Mouse (Mus musculus) midbrain, embryonic 12.5 days (tissue): ENCODE results near the gene Dync1li1. TPM values are rescaled to one million over a fixed set of nuclear protein-coding genes. Genes with fewer than 3 reads are reported as not detected.

Source experiments
- ATAC-seq: fragments of 200-750 bp; cut with Nextera tagmentation; 2 replicates; pipeline ENCODE4 v1.8.0; 2017; ENCODE audit warnings: low read depth, moderate TSS enrichment, moderate library complexity; ENCODE audit not compliant: low FRiP score
- H3K27ac ChIP-seq: fragments of 300-500 bp; sonication (generic); replicated peaks from 2 replicates; pipeline ENCODE4 v1.5.1; 2016; ENCODE audit warnings: mild to moderate bottlenecking
- H3K27me3 ChIP-seq: fragments of 300-500 bp; sonication (generic); 2 replicates; pipeline ENCODE4 v1.6.1; 2016; ENCODE audit warnings: mild to moderate bottlenecking
- H3K36me3 ChIP-seq: fragments of 300-500 bp; sonication (generic); 2 replicates; pipeline ENCODE4 v1.6.1; 2016
- H3K4me1 ChIP-seq: fragments of 300-500 bp; sonication (generic); 2 replicates; pipeline ENCODE4 v1.6.1; 2016
- H3K4me2 ChIP-seq: fragments of 300-500 bp; sonication (generic); replicated peaks from 2 replicates; pipeline ENCODE4 v1.6.1; 2016; ENCODE audit warnings: mild to moderate bottlenecking, moderate library complexity
- H3K4me3 ChIP-seq: fragments of 300-500 bp; sonication (generic); 2 replicates; pipeline ENCODE4 v1.5.1; 2016; ENCODE audit warnings: mild to moderate bottlenecking
- H3K9ac ChIP-seq: fragments of 300-500 bp; sonication (generic); replicated peaks from 2 replicates; pipeline ENCODE4 v1.6.1; 2016; ENCODE audit warnings: mild to moderate bottlenecking, moderate library complexity
- H3K9me3 ChIP-seq: fragments of 300-500 bp; sonication (generic); 2 replicates; pipeline ENCODE4 v1.6.1; 2016; ENCODE audit warnings: mild to moderate bottlenecking
- WGBS: fragments of 180-500 bp; shearing (Covaris S2); methylation state at CpG from one replicate; pipeline ENCODE4 v1.1.7; 2016; 5-methylcytosine and 5-hydroxymethylcytosine counted together
- polyA plus RNA-seq: library from polyadenylated mRNA; unstranded; fragments of >200 nt; fragmentation: Nextera tagmentation; extraction: Ambion mirVana; gene quantifications from 2 replicates; pipeline ENCODE4 v1.2.1, GENCODE M21; 2016

The Dync1li1 gene
- polyA plus RNA-seq, 1 experiment from 2014 or later = 133 TPM

GRCm38 (mm10) chr9:114660506-114660905 lies 28.1 kb upstream of the Dync1li1 start:
- H3K9me3 ChIP-seq = no peaks in the 10 kb centered on the region
- H3K36me3 ChIP-seq = no peaks in the 10 kb centered on the region
- H3K27ac ChIP-seq = peak overlapping the region; percentile 68
- H3K4me3 ChIP-seq = no peak overlapping the region
- no peak for ATAC-seq
- WGBS = 53% methylated on average over 6 of the region's 6 CpGs
- H3K9ac ChIP-seq = no peak overlapping the region; the same call in 1 of the 2 replicates
- 0 out of 2 replicates have a peak overlapping the region, but pooled peaks have one; percentile 5 for H3K4me2 ChIP-seq
- peaks cover 11% of the 10 kb centered on the region; the same call in 1 of the 2 replicates for H3K4me1 ChIP-seq
- H3K27me3 ChIP-seq = 0 out of 2 replicates have a peak, but pooled peaks cover 4% of the 10 kb centered on the region

- Histone ChIP-seq H3K9me3 (no peaks in the 10 kb centered on the region), H3K4me2 (0 out of 2 replicates have a peak overlapping the region, but pooled peaks have one; percentile 5), H3K9ac (no peak overlapping the region), H3K4me1 (peaks cover 11% of the 10 kb centered on the region; the same call in 1 of the 2 replicates), H3K27ac (peak overlapping the region; percentile 68; the same call in 1 of the 2 replicates), H3K4me3 (no peak overlapping the region), H3K27me3 (0 out of 2 replicates have a peak, but pooled peaks cover 4% of the 10 kb centered on the region), H3K36me3 (no peaks in the 10 kb centered on the region)
- WGBS = 70% methylated on average over 6 of the region's 6 CpGs
- ATAC-seq = no peak
Measured at GRCm38 (mm10) chr9:114660983-114661382, 27.6 kb upstream of the Dync1li1 start.

- H3K27ac ChIP-seq = no peak overlapping the region
- ATAC-seq = no peak
- WGBS = 36% methylated on average over 7 of the region's 7 CpGs
- H3K4me1 ChIP-seq = peaks cover 11% of the 10 kb centered on the region; the same call in 1 of the 2 replicates
- no peaks in the 10 kb centered on the region for H3K36me3 ChIP-seq
- no peak overlapping the region for H3K4me3 ChIP-seq
- H3K9ac ChIP-seq = no peak overlapping the region
- peaks cover 5% of the 10 kb centered on the region; the same call in 1 of the 2 replicates for H3K27me3 ChIP-seq
- H3K9me3 ChIP-seq = no peaks in the 10 kb centered on the region
- no peak overlapping the region for H3K4me2 ChIP-seq
Measured at GRCm38 (mm10) chr9:114661991-114662390, 26.6 kb upstream of the Dync1li1 start.

- WGBS = 84% methylated on average over 11 of the region's 11 CpGs
- H3K4me3 ChIP-seq = no peak overlapping the region
- no peaks in the 10 kb centered on the region for H3K9me3 ChIP-seq
- H3K27ac ChIP-seq = no peak overlapping the region
- H3K4me2 ChIP-seq = no peak overlapping the region
- no peak overlapping the region for H3K9ac ChIP-seq
- ATAC-seq = no peak
- peaks cover 8% of the 10 kb centered on the region; the same call in 1 of the 2 replicates for H3K27me3 ChIP-seq
- H3K36me3 ChIP-seq = no peaks in the 10 kb centered on the region
- H3K4me1 ChIP-seq = peaks cover 11% of the 10 kb centered on the region; the same call in 1 of the 2 replicates
Measured at GRCm38 (mm10) chr9:114663782-114664181, 24.8 kb upstream of the Dync1li1 start.

- Histone ChIP-seq H3K4me1 (no peaks in the 10 kb centered on the region), H3K9me3 (no peaks in the 10 kb centered on the region), H3K9ac (no peak overlapping the region), H3K36me3 (no peaks in the 10 kb centered on the region), H3K4me3 (no peak overlapping the region), H3K4me2 (no peak overlapping the region), H3K27me3 (peaks cover 8% of the 10 kb centered on the region; the same call in 1 of the 2 replicates), H3K27ac (no peak overlapping the region)
- 83% methylated on average over 10 of the region's 10 CpGs for WGBS
- no peak for ATAC-seq
Measured at GRCm38 (mm10) chr9:114666858-114667257, 21.7 kb upstream of the Dync1li1 start.

GRCm38 (mm10) chr9:114668047-114668446 lies 20.5 kb upstream of the Dync1li1 start:
- ATAC-seq = no peak
- H3K4me2 ChIP-seq = no peak overlapping the region
- H3K9ac ChIP-seq = no peak overlapping the region
- no peaks in the 10 kb centered on the region for H3K36me3 ChIP-seq
- peaks cover under 1% of the 10 kb centered on the region for H3K4me1 ChIP-seq
- no peak overlapping the region for H3K4me3 ChIP-seq
- WGBS = 84% methylated on average over 4 of the region's 4 CpGs
- H3K9me3 ChIP-seq = no peaks in the 10 kb centered on the region
- no peak overlapping the region for H3K27ac ChIP-seq
- H3K27me3 ChIP-seq = peaks cover 8% of the 10 kb centered on the region; the same call in 1 of the 2 replicates

GRCm38 (mm10) chr9:114669011-114669410 lies 19.6 kb upstream of the Dync1li1 start:
- ATAC-seq = no peak
- H3K9ac ChIP-seq = no peak overlapping the region
- no peaks in the 10 kb centered on the region for H3K9me3 ChIP-seq
- no peak overlapping the region for H3K4me2 ChIP-seq
- H3K4me1 ChIP-seq = peaks cover 6% of the 10 kb centered on the region
- no peaks in the 10 kb centered on the region for H3K36me3 ChIP-seq
- no peak overlapping the region for H3K4me3 ChIP-seq
- WGBS = 74% methylated on average over 5 of the region's 5 CpGs
- peaks cover 8% of the 10 kb centered on the region for H3K27me3 ChIP-seq
- H3K27ac ChIP-seq = no peak overlapping the region

GRCm38 (mm10) chr9:114671946-114672345 lies 16.6 kb upstream of the Dync1li1 start:
- 59% methylated on average over 1 of the region's 1 CpGs for WGBS
- ATAC-seq = no peak
- H3K36me3 ChIP-seq = no peaks in the 10 kb centered on the region

GRCm38 (mm10) chr9:114672703-114673561 lies 15.7 kb upstream of the Dync1li1 start:
- ATAC-seq = peak; percentile 78
- no peaks in the 10 kb centered on the region for H3K36me3 ChIP-seq
- H3K4me1 ChIP-seq = peaks cover 6% of the 10 kb centered on the region
- peak overlapping the region; percentile 41 for H3K9ac ChIP-seq
- H3K4me2 ChIP-seq = peak overlapping the region; percentile 52
- H3K27me3 ChIP-seq = peaks cover 11% of the 10 kb centered on the region; the same call in 1 of the 2 replicates
- peak overlapping the region; percentile 29 for H3K4me3 ChIP-seq
- H3K27ac ChIP-seq = peak overlapping the region; percentile 72
- 3% methylated on average over 24 of the region's 24 CpGs for WGBS
- H3K9me3 ChIP-seq = no peaks in the 10 kb centered on the region

More at GRCm38 (mm10) chr9:114671946-114672345, 16.6 kb upstream of the Dync1li1 start:
- Histone ChIP-seq H3K4me2 (no peak overlapping the region), H3K4me1 (peaks cover 6% of the 10 kb centered on the region), H3K27me3 (peaks cover 14% of the 10 kb centered on the region), H3K4me3 (no peak overlapping the region), H3K9me3 (no peaks in the 10 kb centered on the region), H3K27ac (no peak overlapping the region), H3K9ac (no peak overlapping the region)

- ATAC-seq = no peak
- 47% methylated on average over 2 of the region's 2 CpGs for WGBS
- no peaks in the 10 kb centered on the region for H3K36me3 ChIP-seq
- H3K9ac ChIP-seq = no peak overlapping the region
- H3K27ac ChIP-seq = no peak overlapping the region
- H3K27me3 ChIP-seq = peaks cover 11% of the 10 kb centered on the region; the same call in 1 of the 2 replicates
- no peak overlapping the region for H3K4me3 ChIP-seq
- peak overlapping the region; percentile 52 for H3K4me2 ChIP-seq
- H3K4me1 ChIP-seq = peaks cover 6% of the 10 kb centered on the region
- H3K9me3 ChIP-seq = no peaks in the 10 kb centered on the region
Measured at GRCm38 (mm10) chr9:114673626-114674025, 15.0 kb upstream of the Dync1li1 start.

GRCm38 (mm10) chr9:114678576-114678975 lies 10.0 kb upstream of the Dync1li1 start:
- Histone ChIP-seq H3K4me3 (no peak overlapping the region), H3K36me3 (no peaks in the 10 kb centered on the region), H3K4me1 (0 out of 2 replicates have a peak, but pooled peaks cover 2% of the 10 kb centered on the region), H3K4me2 (no peak overlapping the region), H3K27me3 (peaks cover 10% of the 10 kb centered on the region; the same call in 1 of the 2 replicates), H3K9me3 (no peaks in the 10 kb centered on the region), H3K9ac (no peak overlapping the region), H3K27ac (no peak overlapping the region)
- WGBS = 89% methylated on average over 5 of the region's 5 CpGs
- ATAC-seq = no peak

- Histone ChIP-seq H3K4me1 (no peaks in the 10 kb centered on the region), H3K36me3 (no peaks in the 10 kb centered on the region), H3K4me3 (no peak overlapping the region), H3K27me3 (peaks cover 2% of the 10 kb centered on the region; the same call in 1 of the 2 replicates), H3K9ac (no peak overlapping the region), H3K4me2 (no peak overlapping the region), H3K9me3 (no peaks in the 10 kb centered on the region), H3K27ac (no peak overlapping the region)
- 94% methylated on average over 5 of the region's 5 CpGs for WGBS
- no peak for ATAC-seq
Measured at GRCm38 (mm10) chr9:114679944-114680343, 8.6 kb upstream of the Dync1li1 start.
